Mouse (Mus musculus): Measurements from ENCODE around the gene Arf4. TPM values are rescaled to one million over a fixed set of nuclear protein-coding genes. Genes with fewer than 3 reads are reported as not detected.
"Not testable (repeated sequence)": the region's sequence is repeated elsewhere in the genome, so short reads cannot be mapped to it uniquely, and the experiment has no call there.

The Arf4 gene
- polyA plus RNA-seq, 1 experiment from 2014 or later = 440 TPM

GRCm38 (mm10) chr14:26690727-26691126 lies 52.9 kb downstream of the Arf4 start:
- peaks cover 13% of the 10 kb centered on the region for H3K4me1 ChIP-seq
- H3K27me3 ChIP-seq (replicated peaks) = no peaks in the 10 kb centered on the region
- no peak overlapping the region for H3K9ac ChIP-seq
- WGBS = 24% methylated on average over 2 of the region's 2 CpGs
- no peaks in the 10 kb centered on the region for H3K9me3 ChIP-seq
- H3K4me3 ChIP-seq = no peak overlapping the region
- H3K4me2 ChIP-seq = peak overlapping the region; percentile 26
- no peaks in the 10 kb centered on the region for H3K36me3 ChIP-seq
- ATAC-seq (ENCODE audit: extremely low read depth, insufficient number of reproducible peaks, low FRiP score, low TSS enrichment) = no peak
- peak overlapping the region; percentile 76 for H3K27ac ChIP-seq (replicated peaks)

GRCm38 (mm10) chr14:26691363-26691762 lies 53.5 kb downstream of the Arf4 start:
- Histone ChIP-seq H3K27ac (replicated peaks) (peak overlapping the region; percentile 76), H3K9ac (no peak overlapping the region), H3K4me1 (peaks cover 13% of the 10 kb centered on the region), H3K27me3 (replicated peaks) (no peaks in the 10 kb centered on the region), H3K4me2 (no peak overlapping the region), H3K36me3 (no peaks in the 10 kb centered on the region), H3K9me3 (no peaks in the 10 kb centered on the region), H3K4me3 (no peak overlapping the region)
- ATAC-seq (ENCODE audit: extremely low read depth, insufficient number of reproducible peaks, low FRiP score, low TSS enrichment) = no peak
- WGBS = 43% methylated on average over 2 of the region's 2 CpGs

- 74% methylated on average over 3 of the region's 3 CpGs for WGBS
These were observed 55.1 kb downstream of the Arf4 start, which contains the start of gene Dnah12 for GRCm38 (mm10) chr14:26692974-26693373. Dnah12 (plus strand) TSS chr14:26693274.

GRCm38 (mm10) chr14:26697912-26698311 lies 60.0 kb downstream of the Arf4 start:
- Histone ChIP-seq H3K9ac (no peak overlapping the region), H3K4me2 (no peak overlapping the region), H3K36me3 (no peaks in the 10 kb centered on the region), H3K4me1 (no peaks in the 10 kb centered on the region), H3K9me3 (no peaks in the 10 kb centered on the region), H3K4me3 (no peak overlapping the region), H3K27ac (replicated peaks) (no peak overlapping the region), H3K27me3 (replicated peaks) (no peaks in the 10 kb centered on the region)
- no peak for ATAC-seq (ENCODE audit: extremely low read depth, insufficient number of reproducible peaks, low FRiP score, low TSS enrichment)

More at GRCm38 (mm10) chr14:26692974-26693373, 55.1 kb downstream of the Arf4 start, which contains the start of gene Dnah12:
- Histone ChIP-seq H3K4me3 (no peak within 1 kb of the TSS), H3K4me1 (peaks cover 13% of the 10 kb centered on the region), H3K27ac (replicated peaks) (no peak within 1 kb of the TSS), H3K36me3 (no peaks in the 10 kb centered on the region), H3K9me3 (no peaks in the 10 kb centered on the region), H3K9ac (no peak within 1 kb of the TSS), H3K4me2 (no peak within 1 kb of the TSS), H3K27me3 (replicated peaks) (no peaks in the 10 kb centered on the region)
- ATAC-seq (ENCODE audit: extremely low read depth, insufficient number of reproducible peaks, low FRiP score, low TSS enrichment) = no peak

GRCm38 (mm10) chr14:26705246-26705645 lies 67.4 kb downstream of the Arf4 start:
- WGBS = 78% methylated on average over 5 of the region's 5 CpGs
- not testable (repeated sequence) for H3K4me1 ChIP-seq; H3K9me3 ChIP-seq; H3K36me3 ChIP-seq; H3K27ac ChIP-seq (replicated peaks); H3K4me2 ChIP-seq; H3K9ac ChIP-seq; ATAC-seq (ENCODE audit: extremely low read depth, insufficient number of reproducible peaks, low FRiP score, low TSS enrichment); H3K27me3 ChIP-seq (replicated peaks); H3K4me3 ChIP-seq

Small RNA genes lying within 50 kb of the gene (microRNA-seq; reads per million reads assigned to microRNA genes)
- 2.4 reads per million, percentile 6 among the genes with 10 or more reads in this experiment for gene Mir7672

Other genes with a start within 250 kb of the Arf4 start
- gene Slmap, start 103.1 kb upstream of the Arf4 start, polyA plus RNA-seq (2015; fragmentation: Nextera tagmentation; extraction: Ambion mirVana) = 98.1 and 101 TPM in 2 replicates
- 18.4 and 24.1 TPM in 2 replicates for gene Dennd6a, start 64.2 kb upstream of the Arf4 start, polyA plus RNA-seq (2015; fragmentation: Nextera tagmentation; extraction: Ambion mirVana)
- gene Pde12, start 31.8 kb downstream of the Arf4 start, polyA plus RNA-seq (2015; fragmentation: Nextera tagmentation; extraction: Ambion mirVana) = 7.5 and 7.6 TPM in 2 replicates
- gene Dnah12, start 55.2 kb downstream of the Arf4 start, polyA plus RNA-seq (2015; fragmentation: Nextera tagmentation; extraction: Ambion mirVana) = 0.01 TPM in 2 replicates